Mouse (Mus musculus) CH12.LX (cell line): ENCODE results near the gene Snx32.

Experiments used
- BHLHE40 ChIP-seq: IDR thresholded peaks from 2 replicates; pipeline ENCODE4 v1.6.1; 2011; ENCODE audit warnings: mild to moderate bottlenecking, low read depth, low read length, improper control_type of control experiment
- CTCF ChIP-seq, 2 experiments: IDR thresholded peaks in 1 of 2; conservative IDR thresholded peaks in 1 of 2; 2 replicates each; pipeline ENCODE4 v1.5.1; 2011 to 2012; ENCODE audit warnings: low read depth in 2 of 2, low read length in 2 of 2, improper control_type of control experiment in 1 of 2, inconsistent platforms in 1 of 2, mild to moderate bottlenecking in 1 of 2, moderate library complexity in 1 of 2
- ELF1 ChIP-seq: IDR thresholded peaks from 2 replicates; pipeline ENCODE4 v1.6.1; 2014; ENCODE audit warnings: low read depth, mild to moderate bottlenecking, inconsistent platforms, low read length, improper control_type of control experiment
- ETS1 ChIP-seq: conservative IDR thresholded peaks from 2 replicates; pipeline ENCODE4 v1.6.1; 2012; ENCODE audit warnings: low read depth, mild to moderate bottlenecking, inconsistent platforms, low read length, improper control_type of control experiment, moderate library complexity
- POLR2A ChIP-seq: IDR thresholded peaks from 2 replicates; pipeline ENCODE4 v1.6.1; 2011; ENCODE audit warnings: low read depth, mild to moderate bottlenecking, improper control_type of control experiment, low read length
- TCF12 ChIP-seq: IDR thresholded peaks from 2 replicates; pipeline ENCODE4 v1.6.1; 2014; ENCODE audit warnings: low read depth, mild to moderate bottlenecking, inconsistent platforms, low read length, improper control_type of control experiment
- ZC3H11A ChIP-seq: IDR thresholded peaks from 2 replicates; pipeline ENCODE4 v1.6.1; 2012; ENCODE audit warnings: low read depth, mild to moderate bottlenecking, inconsistent platforms, low read length, improper control_type of control experiment
- ZKSCAN1 ChIP-seq: IDR thresholded peaks from 2 replicates; pipeline ENCODE4 v1.6.1; 2012; ENCODE audit warnings: low read depth, inconsistent platforms, low read length, improper control_type of control experiment, borderline replicate concordance

DNA sequence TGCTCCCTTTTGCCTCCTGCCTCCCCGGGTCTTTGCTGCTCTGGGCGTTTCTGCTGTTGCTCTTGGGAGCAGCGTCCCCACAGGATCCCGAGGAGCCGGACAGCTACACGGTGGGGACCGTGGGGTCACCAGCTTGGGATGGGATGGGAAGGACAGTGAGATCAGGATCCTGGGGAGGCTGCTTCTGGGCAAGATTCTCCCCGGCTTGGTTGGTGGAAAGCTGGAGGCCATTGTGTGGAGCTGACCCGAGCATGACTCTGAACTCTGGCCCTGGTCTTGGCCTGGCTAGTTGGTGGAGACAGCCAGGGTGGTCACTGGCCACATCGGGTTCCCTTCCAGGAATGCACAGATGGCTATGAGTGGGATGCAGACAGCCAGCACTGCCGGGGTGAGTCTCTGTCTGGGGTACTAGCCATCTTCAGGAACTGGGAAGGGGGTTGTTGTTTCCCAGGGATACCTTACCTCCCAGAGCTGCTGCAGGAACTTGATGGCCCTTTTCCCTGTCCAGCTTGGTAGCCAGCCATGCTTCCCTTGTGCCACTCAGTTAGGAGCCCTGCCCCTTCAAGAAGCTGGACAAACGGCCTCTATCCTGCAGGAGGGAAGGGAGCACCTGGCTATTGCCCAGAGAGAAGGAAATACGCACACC, 35.1 kb downstream of the Snx32 start:
- TF ChIP-seq POLR2A (no peak), ZKSCAN1 (no peak), ETS1 (no peak), BHLHE40 (no peak), ELF1 (no peak), ZC3H11A (no peak), CTCF (conservative IDR thresholded peaks at IDR 0.05 in 1 of 2, IDR thresholded peaks at IDR 0.05 in 1 of 2; ENCODE audit: low read depth in 2 of 2, low read length in 2 of 2) (no peak), TCF12 (no peak)
